Mouse (Mus musculus) intestine, postnatal 0 days (tissue): ENCODE measurements around the gene 1700122O11Rik. TPM values are rescaled to one million over a fixed set of nuclear protein-coding genes. Genes with fewer than 3 reads are reported as not detected.

Experiments used
- ATAC-seq: fragments of 200-750 bp; cut with Nextera tagmentation; 2 replicates; pipeline ENCODE4 v1.8.0; 2017; ENCODE audit warnings: mild to moderate bottlenecking, moderate TSS enrichment, moderate library complexity
- H3K27ac ChIP-seq: fragments of 300-500 bp; sonication (generic); 2 replicates; pipeline ENCODE4 v1.5.1; 2014; ENCODE audit warnings: mild to moderate bottlenecking, low read depth, low read length, moderate library complexity
- H3K27me3 ChIP-seq: fragments of 300-500 bp; sonication (generic); replicated peaks from 2 replicates; pipeline ENCODE4 v1.6.1; 2014; ENCODE audit warnings: low read length, mixed read lengths; ENCODE audit not compliant: control insufficient read depth, insufficient read depth
- H3K36me3 ChIP-seq: fragments of 300-500 bp; sonication (generic); 2 replicates; pipeline ENCODE4 v1.6.1; 2014; ENCODE audit warnings: mild to moderate bottlenecking, moderate library complexity; ENCODE audit not compliant: control insufficient read depth, insufficient read depth
- H3K4me1 ChIP-seq: fragments of 300-500 bp; sonication (generic); replicated peaks from 2 replicates; pipeline ENCODE4 v1.6.1; 2014; ENCODE audit warnings: antibody characterized with exemption, low read length, mixed read lengths; ENCODE audit not compliant: control insufficient read depth, insufficient read depth
- H3K4me2 ChIP-seq: fragments of 300-500 bp; sonication (generic); replicated peaks from 2 replicates; pipeline ENCODE4 v1.6.1; 2014; ENCODE audit warnings: low read depth, mild to moderate bottlenecking, moderate library complexity
- H3K4me3 ChIP-seq: fragments of 300-500 bp; sonication (generic); 2 replicates; pipeline ENCODE4 v1.5.1; 2014; ENCODE audit warnings: low read depth, low read length
- H3K9ac ChIP-seq: fragments of 300-500 bp; sonication (generic); 2 replicates; pipeline ENCODE4 v1.6.1; 2014; ENCODE audit warnings: mild to moderate bottlenecking, low read depth, low read length
- H3K9me3 ChIP-seq: fragments of 300-500 bp; sonication (generic); 2 replicates; pipeline ENCODE4 v1.6.1; 2016; ENCODE audit warnings: mixed run types; ENCODE audit not compliant: control insufficient read depth
- CTCF ChIP-seq: sonication (generic); IDR thresholded peaks from 2 replicates; pipeline ENCODE4 v1.5.1; 2016; ENCODE audit warnings: low read depth, mild to moderate bottlenecking, control low read depth, antibody characterized with exemption, moderate library complexity
- WGBS: fragments of 180-500 bp; shearing (Covaris S2); extraction: QIAGEN DNeasy Blood & Tissue Kit; methylation state at CpG from one replicate; pipeline ENCODE4 v1.1.7; 2014; 5-methylcytosine and 5-hydroxymethylcytosine counted together
- polyA plus RNA-seq: library from polyadenylated mRNA; unstranded; fragments of >200 nt; fragmentation: Nextera tagmentation; extraction: Ambion mirVana; gene quantifications from 2 replicates; pipeline ENCODE4 v1.2.1, GENCODE M21; 2015

1700122O11Rik gene
- polyA plus RNA-seq, 1 experiment from 2014 or later: not detected

DNA sequence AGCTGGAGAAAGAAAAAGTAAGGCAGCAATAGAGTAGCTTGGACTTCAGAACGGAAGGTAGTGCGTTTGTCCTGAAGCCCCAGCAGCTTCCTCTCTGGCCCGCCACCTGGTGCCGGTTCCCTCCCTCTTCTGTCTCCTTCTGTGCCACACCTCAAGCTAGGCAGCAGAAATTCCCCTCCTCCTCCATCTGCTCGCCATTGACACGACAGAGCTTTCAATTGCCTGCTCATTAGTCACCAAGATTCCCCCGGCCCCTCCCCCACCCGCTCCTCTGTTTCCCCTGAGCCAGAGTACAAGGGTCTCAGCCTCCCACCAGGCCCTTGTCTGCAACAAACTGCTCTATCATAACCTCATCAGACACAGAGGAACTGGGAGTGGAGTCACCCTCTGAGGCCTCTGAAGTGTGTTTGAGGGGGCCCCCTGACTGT, 48.1 kb downstream of the 1700122O11Rik start:
- Histone ChIP-seq H3K36me3 (no peaks in the 10 kb centered on the region; the same call in 1 of the 2 replicates), H3K4me2 (peak overlapping the region; percentile 30; the same call in 1 of the 2 replicates), H3K9me3 (no peaks in the 10 kb centered on the region), H3K27ac (no peak overlapping the region), H3K27me3 (no peaks in the 10 kb centered on the region), H3K4me1 (peaks cover 9% of the 10 kb centered on the region; the same call in 1 of the 2 replicates), H3K9ac (no peak overlapping the region), H3K4me3 (no peak overlapping the region)
- peak; percentile 64 for TF ChIP-seq CTCF
- WGBS: 13% methylated on average over 8 of the region's 8 CpGs
- peak; percentile 88 for ATAC-seq

DNA sequence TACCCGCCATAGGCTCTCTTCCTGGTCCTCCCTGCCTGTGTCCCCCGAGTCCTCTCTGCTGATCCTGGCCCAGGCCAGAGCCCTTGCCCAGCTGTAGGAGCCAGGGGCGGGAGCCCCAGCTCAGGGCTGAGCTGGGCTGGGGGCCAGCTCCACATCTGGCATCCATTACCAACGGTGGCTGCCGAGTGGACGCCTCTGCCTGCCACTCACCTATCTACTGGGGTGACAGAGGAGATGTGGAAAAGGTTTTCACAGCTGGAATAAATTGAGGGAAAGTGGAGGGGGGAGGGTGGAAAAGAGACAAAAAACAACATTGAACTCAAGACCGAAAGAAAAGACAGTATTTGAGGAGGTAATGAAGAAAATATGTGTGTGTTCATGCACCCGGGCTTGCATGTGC, 49.3 kb downstream of the 1700122O11Rik start:
- WGBS: 56% methylated on average over 8 of the region's 8 CpGs

DNA sequence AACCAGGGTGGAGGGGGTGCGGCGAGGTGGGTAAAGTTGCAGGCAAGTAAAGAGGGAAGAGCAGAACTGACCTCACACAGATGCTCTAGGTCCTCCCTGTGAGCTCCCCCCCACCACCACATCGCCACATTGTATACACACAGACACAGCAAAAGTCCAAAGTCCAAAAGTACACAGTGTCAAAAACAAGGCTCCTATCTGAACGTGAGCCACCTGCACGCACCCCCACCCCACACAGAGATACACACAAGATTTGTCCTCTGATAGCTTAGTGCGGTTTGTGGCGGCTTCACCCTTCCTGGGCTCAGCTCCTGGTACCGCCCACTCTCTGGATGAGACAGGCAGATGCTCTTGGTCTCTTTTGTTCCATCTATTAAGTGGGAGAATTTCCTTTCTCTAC, 50.0 kb downstream of the 1700122O11Rik start:
- no peaks in the 10 kb centered on the region for H3K9me3 ChIP-seq
- no peak overlapping the region for H3K4me3 ChIP-seq
- H3K4me2 ChIP-seq: no peak overlapping the region
- no peaks in the 10 kb centered on the region; the same call in 1 of the 2 replicates for H3K36me3 ChIP-seq
- WGBS: 49% methylated on average over 8 of the region's 8 CpGs
- peaks cover 9% of the 10 kb centered on the region; the same call in 1 of the 2 replicates for H3K4me1 ChIP-seq
- no peak for TF ChIP-seq CTCF
- no peak overlapping the region for H3K27ac ChIP-seq
- no peak for ATAC-seq
- H3K27me3 ChIP-seq: no peaks in the 10 kb centered on the region
- H3K9ac ChIP-seq: no peak overlapping the region

More for the DNA sequence above, 49.3 kb downstream of the 1700122O11Rik start:
- Histone ChIP-seq H3K27me3 (no peaks in the 10 kb centered on the region), H3K9me3 (no peaks in the 10 kb centered on the region), H3K4me1 (peaks cover 9% of the 10 kb centered on the region; the same call in 1 of the 2 replicates), H3K9ac (no peak overlapping the region), H3K4me2 (no peak overlapping the region), H3K36me3 (no peaks in the 10 kb centered on the region; the same call in 1 of the 2 replicates), H3K27ac (no peak overlapping the region), H3K4me3 (no peak overlapping the region)
- TF ChIP-seq CTCF: no peak
- ATAC-seq: no peak

Other genes with a start within 250 kb of the 1700122O11Rik start
- gene Mdfi, start 203.6 kb downstream of the 1700122O11Rik start, polyA plus RNA-seq: 1.7 and 2.1 TPM in 2 replicates
- gene Foxp4, start 113.6 kb downstream of the 1700122O11Rik start, polyA plus RNA-seq: 12.9 and 13.3 TPM in 2 replicates
- gene 1700067P10Rik, start 51.0 kb upstream of the 1700122O11Rik start, polyA plus RNA-seq: not detected in 2 replicates
- gene 9830107B12Rik, start 108.0 kb upstream of the 1700122O11Rik start, polyA plus RNA-seq: not detected in 2 replicates
- not detected in 2 replicates for gene A530064D06Rik, start 129.0 kb upstream of the 1700122O11Rik start, polyA plus RNA-seq
- gene Trem1, start 194.5 kb upstream of the 1700122O11Rik start, polyA plus RNA-seq: 0.21 and 0.23 TPM in 2 replicates
- not detected in 2 replicates for gene Trem3, start 209.5 kb upstream of the 1700122O11Rik start, polyA plus RNA-seq
- gene Treml4, start 226.0 kb upstream of the 1700122O11Rik start, polyA plus RNA-seq: 1.4 and 2.2 TPM in 2 replicates